Mouse (Mus musculus): ENCODE measurements around the gene Jkamp.
A peak's percentile ranks its signal among the peaks of the same experiment; 100 is the strongest.
"Not testable (repeated sequence)": the region's sequence is repeated elsewhere in the genome, so short reads cannot be mapped to it uniquely, and the experiment has no call there.

Gene Jkamp

DNA sequence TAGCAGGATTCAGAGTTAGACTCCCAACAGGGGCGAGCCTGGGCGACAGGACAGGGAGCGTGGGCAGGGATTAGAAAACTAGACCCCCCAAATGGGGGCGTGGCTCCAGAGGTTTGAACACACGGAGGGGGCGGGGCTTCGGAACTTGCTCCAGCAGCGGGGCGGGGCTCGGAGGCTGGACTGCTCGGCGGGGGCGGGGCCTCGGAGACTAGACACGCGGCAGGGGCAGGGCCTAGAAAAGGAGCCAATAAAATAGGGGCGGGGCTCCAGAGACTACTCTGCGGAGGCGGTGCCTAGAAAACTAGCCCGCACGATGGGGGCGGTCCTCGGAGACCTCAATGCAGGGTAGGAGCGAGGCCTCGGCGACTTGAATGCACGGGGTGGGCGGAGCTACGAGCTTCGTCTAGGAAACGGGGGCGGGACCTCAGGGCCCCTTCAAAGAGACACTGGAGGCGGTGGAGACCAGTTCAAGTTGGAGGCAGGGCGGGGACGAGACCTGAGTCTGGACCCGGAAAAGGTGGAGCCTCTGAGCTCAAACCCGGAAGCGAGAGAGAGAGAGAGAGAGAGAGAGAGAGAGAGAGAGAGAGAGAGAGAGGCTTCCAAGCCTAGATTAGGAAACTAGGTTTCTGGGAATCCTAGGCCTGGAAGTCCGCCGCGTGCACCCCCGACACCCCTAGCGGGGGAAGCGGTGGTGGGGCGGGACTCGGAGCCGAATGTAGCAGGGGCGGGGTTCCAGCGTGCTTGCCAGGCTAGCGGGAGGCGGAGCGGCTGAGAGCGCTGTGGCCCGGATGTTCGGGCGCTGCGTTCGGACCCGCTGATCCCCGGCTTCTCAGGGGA, at the start of gene Jkamp, which contains the start of gene L3hypdh:
Gene Jkamp, plus strand, starts transcription at position 261 of the 837 bp plus-strand sequence.
Gene L3hypdh, minus strand, starts transcription at position 111 of the 837 bp plus-strand sequence.
- peak; percentile 99 for DNase-seq (ENCODE audit: low read depth, low spot score)

GRCm38 (mm10) chr12:72036097-72036661, 49.2 kb upstream of the Jkamp start:
- no peak for DNase-seq (ENCODE audit: low read depth, low spot score)

DNA sequence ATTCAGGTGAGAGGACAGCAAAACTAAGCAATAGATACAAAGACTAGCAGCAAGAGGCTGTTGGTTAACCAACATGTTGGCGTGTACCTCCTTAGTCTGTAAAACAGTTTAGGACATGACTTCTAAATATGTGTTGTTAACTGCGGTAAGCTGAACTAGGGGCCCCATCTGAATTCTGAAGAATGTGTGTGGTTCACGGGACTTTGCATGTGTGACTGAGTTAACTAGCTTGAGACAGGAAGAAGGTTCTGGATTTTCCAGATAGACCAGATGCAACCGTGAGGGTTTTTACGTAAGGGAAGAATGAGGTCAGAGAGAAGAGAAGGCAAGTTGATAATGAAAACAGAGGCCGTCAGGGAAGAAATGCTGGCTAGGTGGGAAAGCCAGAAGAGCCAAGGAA, 48.3 kb upstream of the Jkamp start:
- no peak for DNase-seq (ENCODE audit: low read depth, low spot score)

DNA sequence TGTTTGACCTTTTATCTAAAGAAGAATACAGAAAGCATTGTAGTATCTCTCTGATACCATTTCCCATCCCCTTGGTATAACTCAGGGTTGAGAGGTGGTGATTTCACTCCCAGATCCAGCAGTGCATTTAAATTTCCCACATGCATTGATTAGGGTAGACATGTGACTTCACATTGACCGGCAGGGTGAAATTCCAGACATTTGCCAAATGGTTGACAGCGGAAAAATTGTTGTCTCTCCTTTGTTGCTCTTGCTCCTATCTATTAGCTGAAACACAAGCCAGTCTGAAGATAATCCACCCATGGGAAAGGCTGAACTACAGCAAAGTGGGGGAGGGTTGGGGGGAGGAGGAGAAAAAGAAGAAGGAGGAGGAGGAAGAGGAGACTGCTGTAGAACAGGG, 46.5 kb upstream of the Jkamp start:
- DNase-seq (ENCODE audit: low read depth, low spot score) = no peak

GRCm38 (mm10) chr12:72039501-72039900, 45.9 kb upstream of the Jkamp start:
- DNase-seq (ENCODE audit: low read depth, low spot score) = no peak

DNA sequence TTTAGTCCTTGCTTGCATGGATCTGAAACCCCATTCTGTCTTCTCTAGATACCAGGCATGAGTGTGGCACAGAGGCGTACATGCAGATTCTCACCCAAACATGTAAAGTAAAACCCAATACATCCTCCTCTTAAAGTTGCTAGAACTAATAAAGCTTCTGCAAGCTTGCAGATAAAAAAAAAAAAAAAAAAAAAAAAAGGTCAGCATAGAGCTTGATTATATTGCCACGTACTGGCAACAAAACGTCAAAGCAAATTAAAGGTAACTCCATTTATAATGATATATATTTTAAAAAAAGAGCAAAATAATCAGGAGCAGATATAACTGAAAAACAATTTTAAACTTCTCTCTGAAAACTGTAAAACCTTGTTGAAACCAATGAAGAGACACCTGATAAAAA, 44.2 kb upstream of the Jkamp start:
- no peak for DNase-seq (ENCODE audit: low read depth, low spot score)

- no peak for DNase-seq (ENCODE audit: low read depth, low spot score)
These were observed 37.9 kb upstream of the Jkamp start for GRCm38 (mm10) chr12:72047513-72047912.

- DNase-seq (ENCODE audit: low read depth, low spot score) = not testable (repeated sequence)
These were observed 35.2 kb upstream of the Jkamp start for GRCm38 (mm10) chr12:72050156-72050555.

DNA sequence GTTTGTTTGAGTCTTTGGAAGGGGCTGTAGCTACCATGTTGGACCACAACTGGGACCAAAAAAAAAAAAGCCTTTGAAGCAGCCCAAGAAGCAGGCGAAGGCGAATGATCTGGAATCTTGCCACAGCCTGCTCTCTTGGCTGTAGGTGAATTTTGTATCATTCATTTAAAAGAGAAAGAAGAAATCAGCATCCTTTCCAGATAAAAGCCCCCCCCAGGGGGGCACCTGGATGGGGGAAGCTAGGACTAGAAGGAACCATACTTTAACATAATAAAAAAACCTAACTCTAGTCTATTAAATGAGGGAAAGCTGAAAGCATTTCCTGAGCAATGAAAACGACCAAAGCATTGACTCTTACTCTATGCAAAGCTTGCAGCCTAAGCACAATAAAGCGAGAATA, 34.6 kb upstream of the Jkamp start:
- DNase-seq (ENCODE audit: low read depth, low spot score) = no peak

GRCm38 (mm10) chr12:72052571-72052970, 32.8 kb upstream of the Jkamp start:
- no peak for DNase-seq (ENCODE audit: low read depth, low spot score)

GRCm38 (mm10) chr12:72053303-72053702, 32.1 kb upstream of the Jkamp start:
- DNase-seq (ENCODE audit: low read depth, low spot score) = peak; percentile 19

- DNase-seq (ENCODE audit: low read depth, low spot score) = no peak
These were observed 31.5 kb upstream of the Jkamp start for GRCm38 (mm10) chr12:72053851-72054250.

GRCm38 (mm10) chr12:72057780-72058179, 27.6 kb upstream of the Jkamp start:
- DNase-seq (ENCODE audit: low read depth, low spot score) = no peak

- DNase-seq (ENCODE audit: low read depth, low spot score) = no peak
These were observed 15.6 kb upstream of the Jkamp start for GRCm38 (mm10) chr12:72069626-72070326.

GRCm38 (mm10) chr12:72070327-72071269, 14.8 kb upstream of the Jkamp start, which contains the start of gene Gpr135:
Gpr135 (minus strand) TSS chr12:72071125.
- peak; percentile 39 for DNase-seq (ENCODE audit: low read depth, low spot score)

- no peak for DNase-seq (ENCODE audit: low read depth, low spot score)
These were observed 7.1 kb upstream of the Jkamp start for GRCm38 (mm10) chr12:72078248-72078647.

- no peak for DNase-seq (ENCODE audit: low read depth, low spot score)
These were observed 3.4 kb upstream of the Jkamp start for GRCm38 (mm10) chr12:72081961-72082360.

- DNase-seq (ENCODE audit: low read depth, low spot score) = no peak
These were observed 3.0 kb upstream of the Jkamp start for GRCm38 (mm10) chr12:72082370-72082769.

GRCm38 (mm10) chr12:72083265-72083664, 2.1 kb upstream of the Jkamp start:
- DNase-seq (ENCODE audit: low read depth, low spot score) = no peak

DNA sequence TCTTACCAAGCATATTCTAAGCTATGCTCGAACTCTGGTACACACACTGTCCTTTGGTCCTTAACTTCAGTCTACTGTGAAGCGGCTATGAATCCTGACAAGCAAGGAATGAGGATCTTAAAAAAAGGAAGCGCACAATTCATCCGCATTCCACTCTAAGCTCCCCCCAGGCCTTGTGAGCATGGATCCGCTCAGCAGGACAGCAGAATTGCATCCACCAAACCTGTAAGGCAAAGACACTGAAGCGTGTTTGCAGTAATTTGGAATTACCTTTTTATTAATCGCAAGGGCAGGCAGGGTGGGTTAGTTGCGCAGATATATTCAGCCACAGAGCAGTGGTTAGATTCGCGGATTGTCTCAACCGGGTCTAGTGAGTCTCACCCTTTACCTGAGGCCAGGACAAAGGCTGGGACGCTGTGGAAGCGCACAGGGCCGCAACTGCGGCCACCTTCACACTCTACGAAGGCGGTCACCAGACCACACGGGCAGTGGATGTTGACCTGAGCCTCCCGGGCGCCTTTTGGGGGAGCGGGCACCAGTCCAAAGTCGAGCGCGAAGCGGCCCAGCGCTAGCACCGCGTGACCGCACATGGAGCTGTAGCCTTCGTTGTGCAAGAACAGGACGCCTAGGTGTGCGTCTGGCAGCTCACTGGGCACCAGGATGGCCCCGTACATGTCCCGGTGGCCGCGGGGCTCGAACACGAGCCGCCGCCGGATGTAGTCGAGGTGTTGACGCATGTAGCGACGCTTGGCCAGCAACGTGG, 947 bp upstream of the Jkamp start:
- DNase-seq (ENCODE audit: low read depth, low spot score) = peak; percentile 54

DNA sequence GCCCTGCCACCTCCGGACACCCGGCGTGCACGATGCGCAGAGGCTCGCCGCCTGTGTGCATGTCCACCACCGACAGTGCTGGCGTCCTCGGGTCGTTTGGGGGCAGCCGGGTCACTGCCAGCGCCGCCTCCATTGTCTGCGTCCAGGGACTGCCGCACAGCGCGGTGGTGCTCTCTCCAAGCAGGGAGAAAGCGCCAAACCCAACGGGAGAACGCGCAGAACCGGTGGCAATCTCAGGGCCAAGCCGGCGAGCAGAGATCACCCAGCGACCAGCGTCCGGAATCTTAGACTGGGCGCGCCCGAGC, 413 bp upstream of the Jkamp start:
- DNase-seq (ENCODE audit: low read depth, low spot score) = no peak
